Mouse (Mus musculus) spleen, postnatal 10 days (tissue): ENCODE measurements around the gene Rnf103.
"Not testable (repeated sequence)": the region's sequence is repeated elsewhere in the genome, so short reads cannot be mapped to it uniquely, and the experiment has no call there.

ENCODE experiments used
- DNase-seq, 2 experiments: peaks; one replicate each; pipeline ENCODE4 v3.0.0; 2021 to 2022; ENCODE audit warnings: low spot score in 2 of 2

Rnf103 gene

DNA sequence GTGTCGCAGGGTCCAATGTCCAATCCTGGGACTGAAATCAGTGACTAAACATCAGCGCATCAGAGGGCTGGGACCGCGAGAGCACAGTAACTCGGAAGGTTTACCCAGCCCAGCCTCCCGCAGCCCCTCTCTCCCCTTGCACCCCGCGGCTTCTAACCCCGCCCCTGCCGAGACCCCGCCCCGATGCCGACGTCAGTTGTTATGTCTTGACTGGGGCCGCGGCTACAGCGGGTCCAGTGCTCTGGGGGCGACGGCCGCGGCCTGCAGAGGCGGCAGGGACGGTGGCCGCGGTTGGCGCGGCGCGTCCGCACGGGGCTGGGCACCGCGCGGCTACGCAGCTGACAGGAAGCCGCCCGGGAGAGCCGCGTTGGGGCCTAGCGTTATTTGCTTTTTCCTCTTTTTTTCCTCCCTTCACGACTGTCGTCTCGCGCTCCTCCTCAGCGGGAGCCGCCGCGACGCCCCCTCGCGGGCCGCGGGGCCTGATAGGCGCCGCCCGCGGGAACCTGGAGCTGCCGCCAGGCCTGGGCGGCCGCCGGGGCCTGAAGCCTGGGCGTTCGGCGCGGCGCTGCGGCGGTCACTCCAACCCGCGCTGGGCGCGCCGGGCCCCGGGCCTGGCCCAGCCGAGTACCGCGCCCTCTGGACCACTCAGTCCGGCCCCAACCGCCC lies at the start of gene Rnf103:
TSS of gene Rnf103 (plus strand) at position 220 of the 666 bp plus-strand sequence.
- DNase-seq: peak; percentile 83 to 91

DNA sequence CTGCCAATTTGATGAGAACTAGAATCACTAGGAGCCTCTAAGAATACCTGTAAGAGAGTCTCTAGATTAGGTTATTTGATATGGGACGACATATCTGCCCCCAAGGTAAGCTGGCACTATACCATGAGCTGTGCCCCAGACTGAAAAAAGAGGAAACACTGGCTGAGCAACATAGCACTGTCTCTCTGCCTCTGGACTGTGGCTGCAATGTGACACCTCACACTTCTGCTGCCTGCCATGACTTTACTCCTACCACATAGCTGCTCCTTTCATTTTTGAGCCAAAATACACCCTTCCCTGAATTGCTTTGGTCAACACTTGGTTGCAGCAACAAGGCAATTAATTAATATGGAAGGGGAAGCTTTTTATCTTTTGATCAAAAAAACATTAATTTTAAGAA lies 48.9 kb upstream of the Rnf103 start:
- DNase-seq: no peak

DNA sequence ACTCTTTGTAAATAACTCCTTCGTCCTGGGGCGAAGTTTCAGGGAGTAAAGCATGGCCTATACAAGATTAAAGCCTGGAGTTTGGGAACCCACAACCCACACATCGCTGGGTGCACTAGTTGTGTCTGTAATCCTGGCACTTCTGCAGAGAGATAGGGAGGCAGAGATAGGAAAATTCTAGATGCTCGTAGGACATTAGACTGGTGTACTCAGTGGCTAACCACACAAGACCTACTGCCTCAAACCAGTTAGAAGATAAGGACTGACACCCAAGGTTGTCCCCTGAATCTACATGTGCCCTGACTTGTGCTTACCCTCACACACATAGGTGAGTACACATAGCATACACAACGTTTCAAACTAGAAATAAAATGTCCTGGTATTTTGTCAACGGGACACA lies 48.1 kb upstream of the Rnf103 start:
- no peak for DNase-seq

DNA sequence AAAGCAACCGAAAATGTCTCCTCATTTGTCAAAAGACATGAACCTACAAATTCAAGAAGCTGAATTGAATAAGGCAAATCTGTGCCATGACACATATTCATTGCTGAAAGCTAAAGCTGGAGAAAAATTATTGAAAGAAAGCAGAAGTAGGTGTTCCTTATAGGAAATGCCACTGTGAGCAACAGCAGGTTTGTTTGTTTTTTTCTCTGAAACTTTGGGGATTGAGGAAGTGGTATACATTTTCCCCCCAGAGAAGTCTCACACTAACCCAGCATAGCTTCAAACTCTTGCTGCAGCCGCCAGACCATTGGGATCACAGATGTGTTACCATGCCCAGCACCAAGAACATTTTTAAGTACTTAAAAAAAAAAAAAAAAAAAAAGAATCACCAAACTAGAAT lies 40.9 kb upstream of the Rnf103 start:
- no peak for DNase-seq

DNA sequence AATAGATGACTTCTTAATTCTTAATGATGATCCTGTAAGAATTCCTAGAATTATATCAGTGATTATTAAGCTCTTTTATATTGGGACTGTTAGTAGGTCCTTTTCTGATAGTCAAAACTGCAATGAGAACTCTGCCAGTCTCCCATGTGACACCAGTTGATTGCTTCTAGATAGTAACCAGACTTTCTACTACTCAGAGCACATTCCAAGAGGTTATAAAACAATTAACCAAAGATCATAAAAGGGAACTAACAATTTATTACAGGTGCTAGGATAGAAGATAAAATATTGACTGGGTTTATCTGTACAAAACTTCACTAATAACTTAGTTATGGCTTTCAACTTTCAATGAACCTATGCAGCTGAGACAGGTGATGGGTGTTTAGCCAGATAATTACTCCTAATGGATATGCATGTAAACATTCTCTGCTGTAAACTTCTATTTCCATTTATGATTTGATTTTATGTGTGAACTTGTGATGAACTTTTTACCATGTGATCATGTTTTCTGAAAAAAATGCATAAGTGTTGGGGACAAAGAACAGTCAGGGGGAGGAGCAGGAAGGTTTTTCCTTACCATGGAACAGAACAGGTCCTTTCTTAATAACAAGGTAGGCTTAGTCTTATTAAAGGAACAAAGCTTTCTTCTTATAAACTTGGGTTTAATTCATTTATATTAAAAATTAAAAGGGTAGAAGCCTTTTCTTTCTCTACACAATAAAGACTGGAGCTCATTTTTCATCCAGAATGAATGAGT lies 39.5 kb upstream of the Rnf103 start:
- not testable (repeated sequence) for DNase-seq

DNA sequence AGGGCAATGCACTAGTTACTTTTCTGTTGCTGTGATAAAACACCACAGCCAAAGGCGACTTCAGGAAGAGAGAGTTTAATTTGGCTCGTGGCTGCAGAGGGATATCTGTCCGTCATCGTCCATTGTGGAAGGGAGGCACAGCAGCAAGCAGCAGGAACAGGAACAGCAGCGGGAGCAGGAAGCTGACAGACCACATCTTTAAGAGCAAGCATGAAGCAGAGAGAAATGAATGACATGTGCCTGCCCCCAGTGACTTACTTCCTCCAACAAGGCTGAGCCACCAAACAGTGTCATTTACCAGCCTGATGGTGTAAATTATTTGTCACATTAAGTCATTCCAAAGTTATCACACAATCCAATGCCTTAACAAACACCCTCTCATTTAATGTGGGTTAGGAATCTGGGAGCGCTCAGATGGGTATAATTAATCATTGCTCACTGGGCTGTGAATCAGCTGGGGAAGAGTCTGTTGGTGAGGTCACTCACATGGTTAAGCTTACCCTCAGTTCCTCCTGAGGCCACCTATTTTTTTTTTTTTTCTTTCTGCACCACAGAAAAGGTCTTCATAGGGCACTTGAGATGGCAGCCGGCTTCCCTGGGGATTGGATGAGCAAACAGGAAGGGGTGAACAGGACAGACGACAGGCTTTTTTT lies 35.6 kb upstream of the Rnf103 start:
- no peak for DNase-seq

DNA sequence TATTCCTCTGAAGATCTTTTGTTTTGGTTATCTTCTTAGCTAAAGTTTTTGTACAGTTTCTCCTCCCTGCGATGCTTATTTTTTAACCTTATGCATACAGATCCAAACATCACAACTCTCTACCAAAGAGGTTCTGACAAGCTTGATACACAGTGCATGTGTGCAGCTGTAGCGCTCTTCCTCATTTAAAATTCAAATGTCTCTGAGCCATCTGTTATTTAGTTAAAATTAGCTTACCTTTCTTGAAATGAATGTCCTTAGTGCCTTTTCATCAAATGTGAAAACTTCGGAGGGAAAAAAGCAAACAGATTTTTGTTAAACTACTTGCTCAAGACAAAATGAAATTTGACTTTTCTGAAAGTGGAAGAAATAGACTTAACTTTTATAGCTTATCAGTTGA lies 28.5 kb upstream of the Rnf103 start:
- DNase-seq: no peak

DNA sequence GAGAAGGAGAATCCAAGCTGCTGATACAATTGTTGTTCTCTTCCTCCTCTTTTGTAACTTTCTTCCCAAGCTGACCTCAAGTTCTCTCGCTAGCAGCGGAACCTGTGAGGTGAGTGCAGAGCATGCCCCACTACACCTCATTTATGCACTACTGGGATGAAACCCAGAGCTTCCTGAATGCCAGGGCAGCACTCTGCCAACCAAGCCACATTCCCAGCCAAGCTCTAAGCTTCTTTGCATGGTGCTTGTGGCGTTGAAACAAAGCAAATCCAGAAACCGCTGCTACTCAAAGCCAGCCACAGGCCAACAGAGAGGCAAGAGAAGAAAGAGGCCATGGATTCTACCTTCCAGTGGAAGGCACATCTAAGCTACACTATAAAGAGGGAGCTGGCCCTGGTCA lies 25.9 kb upstream of the Rnf103 start:
- no peak for DNase-seq

DNA sequence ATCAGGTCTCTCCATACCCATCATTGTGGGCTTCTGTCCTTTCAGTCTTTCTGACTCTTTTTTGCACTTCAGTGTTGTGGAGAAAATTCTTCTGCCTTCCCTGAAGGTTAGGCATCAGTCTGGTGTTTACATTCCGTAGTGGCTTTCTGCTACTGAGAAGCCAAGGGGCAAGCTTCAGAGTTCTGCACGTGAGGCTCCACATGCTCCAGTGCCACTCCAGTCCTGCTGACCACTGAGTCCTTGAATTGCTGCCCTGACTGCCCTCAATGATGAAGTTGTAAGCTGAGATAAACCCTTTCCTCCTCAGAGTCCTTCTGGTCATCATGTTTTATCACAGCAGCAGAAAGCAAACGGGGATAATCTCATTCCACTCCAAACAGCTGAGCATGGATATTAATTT lies 24.4 kb upstream of the Rnf103 start:
- DNase-seq: no peak

DNA sequence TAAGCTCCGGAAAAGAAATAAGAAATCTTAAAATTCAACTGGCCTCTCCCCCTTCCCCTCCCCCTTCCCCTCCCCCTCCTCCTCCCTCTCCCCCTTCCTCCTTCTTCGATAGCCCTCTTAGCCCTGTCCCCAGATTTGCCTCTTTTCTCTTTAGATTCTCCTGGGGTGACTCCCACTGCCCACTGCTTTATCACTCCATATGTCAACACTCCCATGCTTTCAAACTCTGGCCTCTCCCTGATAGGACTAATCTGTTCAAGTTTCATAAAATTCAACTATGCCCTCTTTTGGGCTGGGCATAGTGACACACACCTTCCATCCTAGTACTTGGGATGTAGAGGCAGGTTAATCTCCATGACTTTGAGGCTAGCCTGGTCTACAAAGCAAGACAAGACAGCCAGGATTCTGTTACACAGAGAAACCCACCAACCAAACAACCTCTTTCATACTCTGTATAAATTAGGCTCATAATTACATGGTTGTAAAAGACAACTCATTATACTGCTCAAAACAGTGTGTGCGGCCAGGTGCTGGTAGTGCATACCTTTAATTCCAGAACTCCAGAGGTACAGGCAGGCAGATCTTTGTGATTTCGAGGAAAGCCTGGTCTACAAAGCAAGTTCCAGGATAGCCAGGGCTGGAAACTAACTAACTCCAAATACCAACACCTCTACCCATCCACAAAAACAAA lies 21.7 kb upstream of the Rnf103 start:
- no peak for DNase-seq

DNA sequence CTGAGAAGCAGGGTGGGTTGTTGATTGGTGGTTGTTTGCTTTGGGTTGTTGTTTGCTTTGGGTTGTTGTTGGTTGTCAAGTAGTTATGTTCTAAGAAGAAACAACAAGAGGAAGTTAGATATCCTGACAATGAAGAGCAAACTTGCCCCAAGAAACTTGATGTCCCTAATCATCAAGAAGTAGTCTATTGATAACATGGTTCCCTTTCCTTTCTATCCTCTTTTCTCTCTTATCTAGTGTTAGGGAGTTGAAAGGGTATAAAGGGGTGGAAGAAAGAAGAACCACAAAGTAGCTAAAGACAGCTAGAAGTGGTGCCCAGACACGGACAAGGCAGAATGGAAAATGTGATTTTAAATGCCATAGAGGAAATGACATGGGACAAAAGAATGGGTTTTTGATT lies 20.9 kb upstream of the Rnf103 start:
- no peak for DNase-seq

DNA sequence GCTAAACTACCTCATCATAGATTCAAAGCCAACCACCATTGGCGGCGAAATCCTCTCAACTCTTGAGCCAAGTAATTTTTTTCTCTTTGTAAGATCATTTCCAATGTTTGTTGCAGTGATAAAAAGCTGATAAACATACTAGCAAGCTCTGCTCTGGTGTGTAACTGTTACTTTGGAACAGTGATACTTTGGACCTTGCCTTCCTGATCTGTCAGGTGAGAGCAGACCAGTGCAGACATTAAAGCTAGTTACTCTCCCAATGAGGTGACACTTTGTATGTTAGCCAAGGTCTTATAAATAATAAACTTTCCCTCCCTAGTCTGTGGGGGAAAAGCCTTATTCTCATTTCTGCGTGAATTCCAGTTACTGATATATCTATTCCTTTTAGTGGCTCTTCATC lies 18.1 kb upstream of the Rnf103 start:
- DNase-seq: no peak

DNA sequence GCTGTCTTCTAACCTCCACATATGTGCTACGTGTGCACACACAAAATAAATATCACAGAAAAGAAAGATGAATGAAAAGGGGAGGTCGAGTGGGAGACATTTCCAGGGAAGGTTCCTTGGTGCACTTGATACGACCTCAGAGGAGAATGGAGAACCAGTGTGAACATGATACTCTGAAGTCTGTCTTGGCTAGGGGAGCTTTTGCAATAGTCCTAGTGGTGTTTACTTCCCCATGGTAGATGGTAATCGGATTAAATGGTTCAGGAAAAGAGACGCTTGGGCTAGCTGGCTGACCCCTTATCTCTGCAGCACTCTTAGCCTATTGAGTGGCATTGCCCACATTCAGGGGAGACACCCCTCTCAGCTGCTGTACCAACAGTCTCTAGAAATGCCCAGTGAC lies 16.9 kb upstream of the Rnf103 start:
- DNase-seq: no peak

DNA sequence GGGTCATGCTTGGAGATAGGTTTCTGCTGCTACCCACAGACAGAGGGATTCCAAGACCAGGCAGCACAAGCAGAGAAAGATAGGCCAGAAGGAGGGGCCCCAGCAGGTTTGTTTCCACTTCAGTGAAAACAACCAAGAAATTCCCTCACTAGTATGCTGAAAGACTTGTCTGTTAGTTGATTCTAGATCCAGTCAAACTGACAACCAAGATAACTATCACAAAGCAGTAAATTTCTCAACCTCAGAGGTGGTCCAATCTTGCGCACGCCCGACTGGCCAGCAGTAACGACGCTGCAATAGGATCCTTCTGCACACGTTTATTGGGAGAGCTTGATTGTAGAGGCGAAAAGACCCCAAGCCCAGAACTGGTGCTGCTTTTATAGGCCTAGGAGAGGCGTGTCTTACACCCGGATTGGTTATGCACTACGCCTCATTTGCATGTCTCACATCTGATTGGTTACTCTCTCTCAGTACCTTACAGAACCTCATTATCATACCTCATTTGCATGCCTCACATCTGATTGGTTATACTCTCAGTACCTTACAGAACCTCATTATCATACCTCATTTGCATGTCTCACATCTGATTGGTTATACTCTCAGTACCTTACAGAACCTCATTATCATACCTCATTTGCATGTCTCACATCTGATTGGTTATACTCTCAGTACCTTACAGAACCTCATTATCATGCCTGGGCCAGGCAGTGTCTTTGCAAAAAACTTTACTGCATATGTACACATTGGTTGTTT lies 14.7 kb upstream of the Rnf103 start:
- DNase-seq: not testable (repeated sequence)

DNA sequence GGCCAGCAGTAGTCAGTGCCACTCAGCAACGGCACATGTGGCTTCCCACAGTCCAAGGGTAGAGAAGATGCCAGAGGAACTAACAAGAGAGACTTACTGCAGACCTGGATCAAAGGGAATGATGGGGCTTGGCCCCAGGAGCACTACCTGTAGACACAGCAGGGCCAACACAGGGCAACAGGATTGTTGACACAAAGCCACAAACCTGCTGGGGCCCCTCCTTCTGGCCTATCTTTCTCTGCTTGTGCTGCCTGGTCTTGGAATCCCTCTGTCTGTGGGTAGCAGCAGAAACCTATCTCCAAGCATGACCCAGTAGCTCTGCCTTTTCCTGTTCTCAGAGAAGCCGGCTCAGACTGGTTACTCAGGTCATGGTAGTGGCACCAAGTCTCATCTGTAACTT lies 14.1 kb upstream of the Rnf103 start:
- not testable (repeated sequence) for DNase-seq

DNA sequence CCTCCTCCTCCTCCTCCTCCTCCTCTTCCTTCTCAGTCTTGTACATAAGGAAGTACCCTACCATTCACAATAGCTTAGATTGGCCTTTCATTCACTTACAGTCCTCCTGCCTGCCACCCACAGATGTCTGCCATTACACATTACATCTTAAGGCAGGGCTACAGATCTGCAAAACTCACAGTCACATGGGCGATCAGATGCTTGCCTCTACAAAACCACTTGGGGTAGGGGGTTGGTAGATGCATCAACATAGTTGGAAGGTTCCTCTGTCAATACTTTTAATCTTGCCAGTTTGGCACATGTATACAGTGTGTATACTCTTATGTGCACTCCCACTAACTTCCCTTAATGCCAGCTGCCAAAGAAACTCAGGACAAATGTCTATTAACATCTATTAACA lies 13.6 kb upstream of the Rnf103 start:
- DNase-seq: no peak

DNA sequence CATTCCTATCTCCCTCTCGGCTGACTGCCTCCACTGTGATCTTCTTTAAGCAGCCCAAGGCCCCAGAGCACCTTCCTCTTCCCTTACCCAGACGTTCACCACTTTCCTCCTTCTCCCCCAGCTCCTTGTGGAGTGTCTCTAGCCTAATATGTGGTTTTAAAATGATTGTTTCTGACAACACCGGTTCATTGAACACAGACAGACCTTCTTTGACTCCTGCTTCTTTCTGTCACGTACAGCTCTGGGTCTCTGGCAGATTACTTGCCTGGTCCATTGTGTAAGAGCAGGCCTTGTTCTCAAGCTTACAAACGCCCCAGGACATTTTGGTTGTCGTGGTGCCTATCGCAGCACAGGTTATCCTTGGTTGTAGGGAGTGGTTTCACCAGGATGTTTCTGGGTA lies 12.6 kb upstream of the Rnf103 start:
- DNase-seq: no peak

DNA sequence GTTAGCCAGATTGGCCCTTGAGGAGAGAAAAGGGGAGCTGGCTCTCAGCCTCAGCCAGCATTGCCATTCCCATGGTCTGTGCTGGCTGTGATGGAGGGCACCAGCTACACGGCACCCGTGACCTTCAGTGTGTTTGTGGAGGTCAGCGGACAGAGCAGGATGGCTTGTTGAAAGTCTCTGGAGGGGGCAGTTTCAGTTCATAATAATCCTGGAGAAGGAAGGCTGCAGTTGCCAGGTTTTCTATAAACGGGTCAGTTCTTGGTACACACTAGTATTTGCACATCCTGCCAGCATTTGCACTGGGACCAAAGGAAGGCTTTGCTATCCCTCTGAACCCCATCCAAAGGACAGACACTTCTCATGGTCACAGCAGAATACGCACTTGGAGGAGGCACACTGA lies 8.4 kb upstream of the Rnf103 start:
- DNase-seq: no peak

DNA sequence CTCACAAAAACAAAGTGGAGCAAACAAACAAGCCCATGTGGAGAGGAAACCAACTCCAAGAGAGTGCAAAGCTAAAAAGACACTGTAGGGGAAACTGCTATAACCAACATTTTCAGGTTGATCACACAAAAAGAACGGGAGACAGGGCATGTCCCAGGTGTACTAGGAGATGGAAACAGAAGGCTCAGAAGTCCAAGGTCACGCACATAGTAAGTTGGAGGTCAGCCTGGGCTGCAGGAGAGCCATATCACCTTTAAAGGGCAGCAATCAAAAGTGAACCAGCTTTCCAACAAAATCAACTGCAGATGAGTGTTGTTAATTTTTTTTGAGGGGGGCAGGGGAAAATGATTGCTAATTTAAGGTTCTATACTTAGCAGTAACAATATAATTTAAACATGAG lies 7.5 kb upstream of the Rnf103 start:
- no peak for DNase-seq

DNA sequence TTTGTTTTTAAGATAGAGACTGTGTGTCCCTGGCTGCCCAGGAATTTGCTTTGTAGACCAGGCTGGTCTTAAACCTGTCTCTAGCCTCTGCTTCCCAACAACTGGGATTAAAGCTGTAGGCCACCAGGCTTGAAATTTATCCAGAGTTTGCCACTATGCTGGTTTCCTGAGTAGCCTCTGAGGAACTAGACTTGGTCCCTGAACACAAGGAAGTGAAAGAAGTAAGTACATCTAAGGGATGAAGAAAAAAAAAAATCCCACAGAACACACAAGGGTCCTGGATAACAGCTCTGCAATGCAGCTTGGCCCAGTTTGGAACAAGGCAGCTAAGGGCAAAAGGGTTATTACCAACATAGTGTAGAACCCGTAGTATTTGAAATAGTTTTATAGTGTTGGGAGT lies 6.8 kb upstream of the Rnf103 start:
- no peak for DNase-seq

DNA sequence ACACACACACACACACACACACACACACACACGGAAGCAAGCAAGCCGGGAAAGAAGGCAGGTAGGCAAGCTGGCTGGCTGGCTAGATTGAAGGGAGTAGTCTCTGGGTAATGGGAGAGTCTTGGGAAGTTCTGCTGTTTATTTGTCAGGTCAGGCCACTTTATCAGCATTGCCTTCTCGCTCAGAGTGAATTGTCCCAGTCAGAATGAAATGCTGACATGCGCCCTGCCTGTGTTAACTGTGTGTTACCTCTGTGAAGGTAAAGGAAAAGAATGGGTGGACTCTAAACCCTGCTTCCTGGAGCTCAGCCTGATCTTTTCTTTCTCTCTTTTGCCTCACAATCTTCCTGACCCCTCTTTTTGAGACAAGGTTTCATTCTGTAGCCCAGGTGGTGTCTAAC lies 5.7 kb upstream of the Rnf103 start:
- no peak for DNase-seq

DNA sequence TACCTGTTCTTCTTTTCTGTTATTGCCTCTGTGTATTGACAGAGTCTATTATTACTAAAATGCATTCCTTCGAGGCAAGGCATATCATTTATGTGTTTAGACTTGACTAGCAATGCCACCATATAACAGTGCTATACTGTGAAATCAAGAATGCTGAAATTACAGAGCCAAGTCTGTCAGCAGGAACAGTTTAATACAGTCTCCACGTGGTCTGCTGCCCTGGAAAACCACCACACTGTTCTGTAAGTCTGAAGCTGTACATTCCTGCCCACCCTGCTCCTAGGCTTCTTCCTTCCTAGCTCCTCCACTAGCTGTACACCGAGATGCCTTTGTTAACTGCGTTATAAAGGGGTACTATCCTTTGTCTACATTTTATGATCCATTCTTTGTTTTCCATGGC lies 1.6 kb upstream of the Rnf103 start:
- DNase-seq: no peak
